Mouse (Mus musculus) hematopoietic stem cell, adult 5-6 weeks (primary cell): ENCODE data around the gene Ccdc12. TPM values are rescaled to one million over a fixed set of nuclear protein-coding genes. Genes with fewer than 3 reads are reported as not detected.

Experiments used
- ATAC-seq, 2 experiments: fragments of 125-278 bp in 1 of 2; replicated peaks in 1 of 2; 2 replicates each; pipeline ENCODE4 v1.8.0; 2016 to 2017; ENCODE audit warnings: inconsistent platforms in 2 of 2, mild to moderate bottlenecking in 2 of 2, moderate number of reproducible peaks in 2 of 2, low read depth in 1 of 2, moderate TSS enrichment in 1 of 2; ENCODE audit not compliant: low FRiP score in 2 of 2, poor library complexity in 2 of 2, severe bottlenecking in 2 of 2, insufficient read depth in 1 of 2, low TSS enrichment in 1 of 2
- total RNA-seq: library from RNA; stranded (forward); fragments of 172-1452, 232-1000 nt; gene quantifications from 2 replicates; pipeline ENCODE4 v1.2.3, GENCODE M21; 2017

The Ccdc12 gene
- total RNA-seq, 1 experiment from 2014 or later = 89.4 TPM

GRCm38 (mm10) chr9:110641006-110641405 lies 15.3 kb upstream of the Ccdc12 start:
- no peak for ATAC-seq

GRCm38 (mm10) chr9:110642812-110643524 lies 13.3 kb upstream of the Ccdc12 start:
- no peak for ATAC-seq

GRCm38 (mm10) chr9:110643787-110644186 lies 12.5 kb upstream of the Ccdc12 start:
- ATAC-seq = no peak

GRCm38 (mm10) chr9:110644295-110644694 lies 12.0 kb upstream of the Ccdc12 start:
- ATAC-seq = no peak

GRCm38 (mm10) chr9:110645219-110645618 lies 11.1 kb upstream of the Ccdc12 start:
- ATAC-seq = peak; percentile 89 to 94

GRCm38 (mm10) chr9:110649775-110650174 lies 6.5 kb upstream of the Ccdc12 start:
- no peak for ATAC-seq

- ATAC-seq = no peak
Measured at GRCm38 (mm10) chr9:110651931-110652722, 4.2 kb upstream of the Ccdc12 start.

- ATAC-seq = no peak
Measured at GRCm38 (mm10) chr9:110652963-110653654, 3.2 kb upstream of the Ccdc12 start.

- peak; percentile 80 to 82 for ATAC-seq
Measured at GRCm38 (mm10) chr9:110653655-110654461, 2.4 kb upstream of the Ccdc12 start, which contains the start of gene Nbeal2. Nbeal2 (minus strand) TSS chr9:110654161.

- ATAC-seq = no peak
Measured at GRCm38 (mm10) chr9:110654726-110655650, 1.3 kb upstream of the Ccdc12 start.

GRCm38 (mm10) chr9:110655651-110656007 lies 674 bp upstream of the Ccdc12 start:
- no peak for ATAC-seq

- ATAC-seq = peak; percentile 33 to 40; a peak in 3 of 4 replicates
Measured at GRCm38 (mm10) chr9:110657474-110658078, 1.3 kb downstream of the Ccdc12 start.

- no peak for ATAC-seq
Measured at GRCm38 (mm10) chr9:110659521-110659920, 3.2 kb downstream of the Ccdc12 start.

GRCm38 (mm10) chr9:110660208-110660607 lies 3.9 kb downstream of the Ccdc12 start:
- no peak for ATAC-seq

GRCm38 (mm10) chr9:110660856-110661612 lies 4.7 kb downstream of the Ccdc12 start:
- ATAC-seq = no peak
